Mouse (Mus musculus) hindbrain, embryonic 16.5 days (tissue): Measurements from ENCODE around the gene Mrgpre. TPM values are rescaled to one million over a fixed set of nuclear protein-coding genes. Genes with fewer than 3 reads are reported as not detected.

Experiments
- ATAC-seq: fragments of 200-750 bp; cut with Nextera tagmentation; 2 replicates; pipeline ENCODE4 v1.8.0; 2017; ENCODE audit warnings: moderate TSS enrichment, moderate library complexity
- H3K27ac ChIP-seq: fragments of 300-500 bp; sonication (generic); 2 replicates; pipeline ENCODE4 v1.5.1; 2014; ENCODE audit warnings: low read depth, mild to moderate bottlenecking, control low read depth, low read length, moderate library complexity
- H3K27me3 ChIP-seq: fragments of 300-500 bp; sonication (generic); replicated peaks from 2 replicates; pipeline ENCODE4 v1.6.1; 2014; ENCODE audit warnings: low read length; ENCODE audit not compliant: control insufficient read depth, insufficient read depth
- H3K36me3 ChIP-seq: fragments of 300-500 bp; sonication (generic); 2 replicates; pipeline ENCODE4 v1.6.1; 2014; ENCODE audit warnings: mild to moderate bottlenecking, low read length, moderate library complexity, mixed read lengths; ENCODE audit not compliant: control insufficient read depth, insufficient read depth
- H3K4me1 ChIP-seq: fragments of 300-500 bp; sonication (generic); 2 replicates; pipeline ENCODE4 v1.6.1; 2014; ENCODE audit warnings: low read depth, low read length; ENCODE audit not compliant: control insufficient read depth, insufficient read depth
- H3K4me2 ChIP-seq: fragments of 300-500 bp; sonication (generic); 2 replicates; pipeline ENCODE4 v1.6.1; 2014; ENCODE audit warnings: mild to moderate bottlenecking, low read length, control low read depth, moderate library complexity
- H3K4me3 ChIP-seq: fragments of 300-500 bp; sonication (generic); 2 replicates; pipeline ENCODE4 v1.5.1; 2014; ENCODE audit warnings: mild to moderate bottlenecking, low read length, control low read depth, moderate library complexity
- H3K9ac ChIP-seq: fragments of 300-500 bp; sonication (generic); 2 replicates; pipeline ENCODE4 v1.6.1; 2014; ENCODE audit warnings: low read depth, mild to moderate bottlenecking, control low read depth, low read length, moderate library complexity
- H3K9me3 ChIP-seq: fragments of 300-500 bp; sonication (generic); 2 replicates; pipeline ENCODE4 v1.6.1; 2014; ENCODE audit warnings: mild to moderate bottlenecking, low read length, moderate library complexity; ENCODE audit not compliant: control insufficient read depth
- WGBS: fragments of 180-500 bp; shearing (Covaris S2); extraction: QIAGEN DNeasy Blood & Tissue Kit; methylation state at CpG from one replicate; pipeline ENCODE4 v1.1.7; 2014; 5-methylcytosine and 5-hydroxymethylcytosine counted together
- polyA plus RNA-seq: library from polyadenylated mRNA; unstranded; fragments of >200 nt; fragmentation: Nextera tagmentation; extraction: Ambion mirVana; gene quantifications from 2 replicates; pipeline ENCODE4 v1.2.1, GENCODE M21; 2015

Gene Mrgpre
- polyA plus RNA-seq, 1 experiment from 2014 or later: 10.8 TPM

DNA sequence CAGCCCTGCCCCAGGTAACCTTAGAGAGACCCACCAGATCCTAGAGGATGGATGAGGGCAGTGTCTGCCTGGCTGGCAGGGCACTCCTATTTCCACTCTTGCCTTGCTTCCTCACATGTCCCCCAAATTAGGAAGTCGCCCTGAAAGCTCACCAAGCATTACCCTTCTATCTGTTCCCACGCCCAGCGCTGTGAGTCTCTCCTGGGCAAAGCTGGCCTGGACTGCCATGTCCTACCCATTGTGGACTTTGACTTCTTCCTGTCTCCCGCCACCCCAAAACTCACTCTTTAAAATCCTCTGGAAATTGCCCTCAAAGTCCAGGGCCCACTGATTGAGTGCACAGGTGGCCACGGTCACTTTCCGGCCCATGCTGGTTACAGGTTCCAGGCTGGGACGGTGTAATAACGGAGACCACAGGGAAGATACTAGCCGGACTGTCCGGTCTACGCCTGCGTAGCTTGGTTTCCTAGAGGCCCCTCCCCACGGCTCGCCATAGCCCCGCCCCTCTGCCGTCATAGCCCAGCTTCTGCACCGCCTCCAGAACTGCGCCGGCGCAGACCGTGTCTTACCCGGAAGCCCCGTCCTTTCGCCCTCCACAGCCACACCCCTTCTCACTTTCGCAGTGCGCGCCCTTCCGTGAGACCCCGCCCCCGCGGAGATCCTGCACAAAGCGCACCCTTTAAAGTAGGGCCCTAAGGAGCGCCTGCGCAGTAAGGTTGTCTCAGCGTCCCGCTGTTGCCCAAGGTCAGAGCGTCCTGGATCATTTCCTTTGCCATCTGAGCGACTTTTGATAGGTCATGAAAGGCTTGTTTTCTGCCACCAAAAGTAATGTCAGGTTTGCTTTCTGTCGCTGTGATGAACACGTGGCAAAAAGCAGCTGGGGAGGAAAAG, 38.3 kb upstream of the Mrgpre start, which contains the start of the genes Nadsyn1 and Dhcr7:
Gene Nadsyn1, minus strand, starts transcription at position 475 of the 891 bp plus-strand sequence.
Gene Dhcr7, plus strand, starts transcription at position 771 of the 891 bp plus-strand sequence.
- Histone ChIP-seq H3K4me2 (peak within 1 kb of the TSS; percentile 64), H3K27me3 (no peaks in the 10 kb centered on the region), H3K9me3 (no peaks in the 10 kb centered on the region), H3K27ac (peak within 1 kb of the TSS; percentile 69), H3K4me1 (peaks cover 11% of the 10 kb centered on the region), H3K9ac (peak within 1 kb of the TSS; percentile 76), H3K36me3 (peaks cover 8% of the 10 kb centered on the region; the same call in 1 of the 2 replicates), H3K4me3 (peak within 1 kb of the TSS; percentile 60)
- ATAC-seq: peak; percentile 99
- under 1% methylated on average over 40 of the region's 40 CpGs for WGBS

GRCm38 (mm10) chr7:143821241-143821640, 36.9 kb upstream of the Mrgpre start:
- Histone ChIP-seq H3K27me3 (no peaks in the 10 kb centered on the region), H3K4me1 (peaks cover 11% of the 10 kb centered on the region), H3K27ac (no peak overlapping the region), H3K4me3 (no peak overlapping the region), H3K9ac (no peak overlapping the region), H3K36me3 (peaks cover 12% of the 10 kb centered on the region; the same call in 1 of the 2 replicates), H3K9me3 (no peaks in the 10 kb centered on the region), H3K4me2 (no peak overlapping the region)
- 90% methylated on average over 2 of the region's 2 CpGs for WGBS
- ATAC-seq: no peak

GRCm38 (mm10) chr7:143819201-143819600, 34.9 kb upstream of the Mrgpre start:
- H3K4me1 ChIP-seq: peaks cover 11% of the 10 kb centered on the region
- no peaks in the 10 kb centered on the region for H3K27me3 ChIP-seq
- no peak overlapping the region for H3K27ac ChIP-seq
- H3K9ac ChIP-seq: no peak overlapping the region
- peaks cover 22% of the 10 kb centered on the region; the same call in 1 of the 2 replicates for H3K36me3 ChIP-seq
- H3K4me2 ChIP-seq: no peak overlapping the region
- H3K4me3 ChIP-seq: no peak overlapping the region
- no peaks in the 10 kb centered on the region for H3K9me3 ChIP-seq
- 83% methylated on average over 4 of the region's 4 CpGs for WGBS
- no peak for ATAC-seq

DNA sequence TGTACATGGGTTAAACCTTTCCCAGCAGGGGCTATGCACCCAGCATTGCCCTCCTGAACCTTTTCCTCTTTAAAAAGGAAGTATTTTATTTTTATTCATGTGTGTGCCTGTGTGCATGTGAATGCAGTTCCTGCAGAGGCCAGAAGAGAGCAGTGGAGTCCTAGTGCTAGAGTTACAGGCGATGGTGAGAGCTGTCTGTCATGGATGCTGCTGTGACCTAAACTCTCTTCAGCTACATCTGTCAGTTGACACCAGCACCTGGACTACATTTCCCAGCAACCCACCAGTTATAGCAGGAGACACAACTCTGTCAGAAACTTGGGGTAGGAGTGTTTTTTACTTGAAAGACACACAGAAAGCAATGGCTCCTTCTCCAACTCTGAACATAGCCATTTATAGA, 24.6 kb upstream of the Mrgpre start:
- Histone ChIP-seq H3K27ac (no peak overlapping the region), H3K36me3 (peaks cover 22% of the 10 kb centered on the region), H3K9me3 (no peaks in the 10 kb centered on the region), H3K4me1 (no peaks in the 10 kb centered on the region), H3K9ac (no peak overlapping the region), H3K4me3 (no peak overlapping the region), H3K27me3 (no peaks in the 10 kb centered on the region), H3K4me2 (no peak overlapping the region)
- WGBS: 62% methylated on average over 1 of the region's 1 CpGs
- no peak for ATAC-seq

- Histone ChIP-seq H3K36me3 (peaks cover 17% of the 10 kb centered on the region), H3K9me3 (no peaks in the 10 kb centered on the region), H3K27me3 (no peaks in the 10 kb centered on the region), H3K4me3 (no peak overlapping the region), H3K4me2 (no peak overlapping the region), H3K4me1 (no peaks in the 10 kb centered on the region), H3K9ac (no peak overlapping the region), H3K27ac (no peak overlapping the region)
- peak; percentile 69 for ATAC-seq
- WGBS: 46% methylated on average over 5 of the region's 5 CpGs
Measured at GRCm38 (mm10) chr7:143805199-143805624, 20.9 kb upstream of the Mrgpre start.

- H3K27me3 ChIP-seq: no peaks in the 10 kb centered on the region
- H3K4me3 ChIP-seq: no peak overlapping the region
- no peak overlapping the region for H3K27ac ChIP-seq
- 88% methylated on average over 8 of the region's 8 CpGs for WGBS
- H3K9ac ChIP-seq: no peak overlapping the region
- ATAC-seq: no peak
- H3K4me2 ChIP-seq: no peak overlapping the region
- H3K9me3 ChIP-seq: no peaks in the 10 kb centered on the region
- H3K36me3 ChIP-seq: peaks cover 22% of the 10 kb centered on the region; the same call in 1 of the 2 replicates
- no peaks in the 10 kb centered on the region for H3K4me1 ChIP-seq
Measured at GRCm38 (mm10) chr7:143801195-143802065, 17.1 kb upstream of the Mrgpre start.

DNA sequence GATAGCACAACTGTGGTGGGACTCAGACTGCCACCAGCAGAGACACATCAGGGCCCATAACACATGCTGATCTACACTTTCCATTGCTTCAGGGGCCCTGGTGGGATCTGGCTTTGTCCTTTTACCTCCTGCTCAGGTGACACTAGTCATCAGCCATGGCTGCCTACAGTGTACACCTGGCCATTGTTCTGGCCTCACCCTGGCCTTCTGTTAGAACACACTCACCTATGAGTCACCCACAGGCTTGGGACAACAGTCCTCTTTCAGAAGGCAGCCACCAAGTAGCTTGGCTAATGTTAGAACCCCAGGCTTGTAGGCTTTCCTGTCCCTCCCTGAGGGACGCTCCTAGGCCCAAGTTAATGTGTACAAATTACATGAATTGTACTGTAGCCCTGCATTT, 16.5 kb upstream of the Mrgpre start:
- no peak overlapping the region for H3K27ac ChIP-seq
- peaks cover 22% of the 10 kb centered on the region; the same call in 1 of the 2 replicates for H3K36me3 ChIP-seq
- H3K4me1 ChIP-seq: no peaks in the 10 kb centered on the region
- no peaks in the 10 kb centered on the region for H3K9me3 ChIP-seq
- no peaks in the 10 kb centered on the region for H3K27me3 ChIP-seq
- no peak overlapping the region for H3K4me3 ChIP-seq
- WGBS: 85% methylated on average over 1 of the region's 1 CpGs
- no peak overlapping the region for H3K4me2 ChIP-seq
- no peak for ATAC-seq
- H3K9ac ChIP-seq: no peak overlapping the region

GRCm38 (mm10) chr7:143798783-143799182, 14.5 kb upstream of the Mrgpre start:
- Histone ChIP-seq H3K4me3 (no peak overlapping the region), H3K4me1 (no peaks in the 10 kb centered on the region), H3K9me3 (no peaks in the 10 kb centered on the region), H3K9ac (no peak overlapping the region), H3K36me3 (peaks cover 22% of the 10 kb centered on the region; the same call in 1 of the 2 replicates), H3K4me2 (no peak overlapping the region), H3K27ac (no peak overlapping the region), H3K27me3 (no peaks in the 10 kb centered on the region)
- ATAC-seq: no peak
- WGBS: 93% methylated on average over 4 of the region's 4 CpGs

DNA sequence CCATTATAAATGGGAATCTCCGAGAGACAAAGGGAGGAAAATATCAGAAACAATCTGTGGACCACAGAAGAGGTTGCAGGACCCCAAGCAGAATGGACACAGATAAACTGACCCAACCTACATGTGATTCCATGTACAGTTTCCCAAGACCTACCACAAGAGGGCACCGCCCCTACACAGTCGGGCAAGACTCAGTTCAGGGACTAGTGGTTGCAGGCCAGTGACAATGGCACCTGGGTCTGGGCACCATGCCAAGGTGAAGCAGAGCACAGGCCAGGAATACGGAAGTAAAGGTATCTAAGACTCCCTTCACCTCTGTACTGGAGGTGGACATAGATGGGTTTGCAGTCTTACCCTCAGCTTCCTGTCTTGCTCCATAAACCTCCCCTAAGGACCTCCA, 8.8 kb upstream of the Mrgpre start:
- no peak for ATAC-seq
- Histone ChIP-seq H3K27me3 (no peaks in the 10 kb centered on the region), H3K4me1 (no peaks in the 10 kb centered on the region), H3K36me3 (peaks cover 8% of the 10 kb centered on the region; the same call in 1 of the 2 replicates), H3K27ac (no peak overlapping the region), H3K4me2 (no peak overlapping the region), H3K9me3 (no peaks in the 10 kb centered on the region), H3K4me3 (no peak overlapping the region), H3K9ac (no peak overlapping the region)
- 78% methylated on average over 4 of the region's 4 CpGs for WGBS
